Comparison of ENCODE assay signal across 8 mouse cellular contexts in genomic region chr10:118370443-118370842, GRCm38 (mm10). TPM values are rescaled to one million over a fixed set of nuclear protein-coding genes. Genes with fewer than 3 reads are reported as not detected.
DNase-seq lines count a peak whose midpoint lies in the region; ATAC-seq and TF ChIP-seq lines count a peak whose summit lies in the region.

No protein-coding gene starts in this region.

- DNase-seq in R1 (ENCODE audit: low read depth, low spot score), result peak; percentile 87
- peak; percentile 78 to 84 for DNase-seq in cerebellum, postnatal 25 days
- DNase-seq in gastrocnemius, adult 2 months, result peak; percentile 74
- DNase-seq in left cerebral cortex, adult 11 months (ENCODE audit: low spot score), result peak; percentile 73
- DNase-seq in lung, postnatal 4 days, result peak; percentile 81 to 86
- peak; percentile 87 for DNase-seq in right cerebral cortex, adult 18-20 months
- DNase-seq in urinary bladder, adult 2 months (ENCODE audit: low spot score), result peak; percentile 41

- WGBS in hindbrain, embryonic 16.5 days, result 4% methylated on average over 10 of the region's 10 CpGs

- no peak; the same call in 1 of the 2 replicates for TF ChIP-seq CTCF in gastrocnemius, adult 2 months (IDR thresholded peaks at IDR 0.05)

- intact Hi-C loops in gastrocnemius, adult 2 months (cut with DNase I), result no loop called here

- H3K27me3 ChIP-seq in hindbrain, embryonic 16.5 days (replicated peaks; ENCODE audit: control insufficient read depth, insufficient read depth, low read length), result no peaks in the 10 kb centered on the region

- no peak overlapping the region; the same call in none of the 2 replicates for H3K9ac ChIP-seq in hindbrain, embryonic 16.5 days (ENCODE audit: low read depth, low read length)

- H3K4me3 ChIP-seq in gastrocnemius, adult 2 months, result no peak overlapping the region
- 0 out of 2 replicates have a peak overlapping the region, but pooled peaks have one; percentile 4 for H3K4me3 ChIP-seq in hindbrain, embryonic 16.5 days (ENCODE audit: low read length)

- no peak overlapping the region for H3K27ac ChIP-seq in gastrocnemius, adult 2 months
- no peak overlapping the region for H3K27ac ChIP-seq in hindbrain, embryonic 16.5 days (ENCODE audit: low read depth, low read length)

- no peaks in the 10 kb centered on the region for H3K36me3 ChIP-seq in hindbrain, embryonic 16.5 days (ENCODE audit: control insufficient read depth, insufficient read depth, low read length)

- H3K9me3 ChIP-seq in hindbrain, embryonic 16.5 days (ENCODE audit: control insufficient read depth, low read length), result no peaks in the 10 kb centered on the region

- no peaks in the 10 kb centered on the region for H3K4me1 ChIP-seq in hindbrain, embryonic 16.5 days (ENCODE audit: control insufficient read depth, insufficient read depth, low read depth, low read length)

- H3K4me2 ChIP-seq in hindbrain, embryonic 16.5 days (ENCODE audit: low read length), result peak overlapping the region; percentile 45

- peak; percentile 95 for ATAC-seq in hindbrain, embryonic 16.5 days

RNA-seq across cellular contexts. Expression of gene Gm9049, which starts 16.5 kb away (rescaled TPM):
- not detected for total RNA-seq in gastrocnemius, adult 2 months (2021)
- polyA plus RNA-seq in hindbrain, embryonic 16.5 days (2015; fragmentation: Nextera tagmentation; extraction: Ambion mirVana), result 0.10 TPM in 1 of 2 replicates, not detected in the other
- 0.06 TPM in 1 of 2 replicates, not detected in the other for polyA plus RNA-seq in urinary bladder, adult 2 months (2012; rRNA removed)

RNA-seq across cellular contexts. Expression of gene Gm9048, which starts 22.0 kb away (rescaled TPM):
- not detected for total RNA-seq in gastrocnemius, adult 2 months (2021)
- not detected in 2 replicates for polyA plus RNA-seq in hindbrain, embryonic 16.5 days (2015; fragmentation: Nextera tagmentation; extraction: Ambion mirVana)
- not detected in 2 replicates for polyA plus RNA-seq in urinary bladder, adult 2 months (2012; rRNA removed)

RNA-seq across cellular contexts. Expression of gene Gm9046, which starts 27.4 kb away (rescaled TPM):
- total RNA-seq in gastrocnemius, adult 2 months (2021), result not detected
- not detected in 2 replicates for polyA plus RNA-seq in hindbrain, embryonic 16.5 days (2015; fragmentation: Nextera tagmentation; extraction: Ambion mirVana)
- not detected in 2 replicates for polyA plus RNA-seq in urinary bladder, adult 2 months (2012; rRNA removed)

RNA-seq across cellular contexts. Expression of gene Gm9045, which starts 32.8 kb away (rescaled TPM):
- total RNA-seq in gastrocnemius, adult 2 months (2021), result not detected
- 0.10 TPM in 1 of 2 replicates, not detected in the other for polyA plus RNA-seq in hindbrain, embryonic 16.5 days (2015; fragmentation: Nextera tagmentation; extraction: Ambion mirVana)
- polyA plus RNA-seq in urinary bladder, adult 2 months (2012; rRNA removed), result 0.06 TPM in 1 of 2 replicates, not detected in the other

RNA-seq across cellular contexts. Expression of gene Gm9044, which starts 38.2 kb away (rescaled TPM):
- not detected for total RNA-seq in gastrocnemius, adult 2 months (2021)
- not detected in 2 replicates for polyA plus RNA-seq in hindbrain, embryonic 16.5 days (2015; fragmentation: Nextera tagmentation; extraction: Ambion mirVana)
- polyA plus RNA-seq in urinary bladder, adult 2 months (2012; rRNA removed), result not detected in 2 replicates
